Mouse (Mus musculus) testis, adult 2 months (tissue): ENCODE measurements around the gene Hsph1. TPM values are rescaled to one million over a fixed set of nuclear protein-coding genes. Genes with fewer than 3 reads are reported as not detected.

Source experiments
- H3K27ac ChIP-seq: fragments of 200-500 bp; 2 replicates; pipeline ENCODE4 v1.5.1; 2012; ENCODE audit warnings: low read depth, low read length; ENCODE audit not compliant: control insufficient read depth, insufficient read depth
- H3K27me3 ChIP-seq: fragments of 200-500 bp; 2 replicates; pipeline ENCODE4 v1.6.1; 2012; ENCODE audit warnings: mild to moderate bottlenecking, low read length, moderate library complexity; ENCODE audit not compliant: control insufficient read depth, insufficient read depth
- H3K36me3 ChIP-seq: fragments of 200-500 bp; 2 replicates; pipeline ENCODE4 v1.6.1; 2012; ENCODE audit warnings: mild to moderate bottlenecking, low read length; ENCODE audit not compliant: control insufficient read depth, insufficient read depth
- H3K4me1 ChIP-seq: fragments of 200-500 bp; 2 replicates; pipeline ENCODE4 v1.6.1; 2012; ENCODE audit warnings: low read length; ENCODE audit not compliant: control insufficient read depth, insufficient read depth
- H3K4me3 ChIP-seq: fragments of 200-500 bp; 2 replicates; pipeline ENCODE4 v1.5.1; 2012; ENCODE audit warnings: low read depth, mild to moderate bottlenecking, low read length, moderate library complexity, mixed read lengths; ENCODE audit not compliant: control insufficient read depth
- CTCF ChIP-seq: fragments of 200-500 bp; IDR thresholded peaks from 2 replicates; pipeline ENCODE4 v1.5.1; 2012; ENCODE audit warnings: low read depth, mild to moderate bottlenecking, inconsistent platforms, low read length, moderate library complexity; ENCODE audit not compliant: control insufficient read depth, insufficient read depth, insufficient replicate concordance
- POLR2A ChIP-seq: fragments of 200-500 bp; IDR thresholded peaks from 2 replicates; pipeline ENCODE4 v1.6.1; 2012; ENCODE audit warnings: low read depth, mild to moderate bottlenecking, inconsistent platforms, low read length, moderate library complexity; ENCODE audit not compliant: control insufficient read depth
- polyA plus RNA-seq: library from polyadenylated mRNA; depleted of rRNA; stranded (reverse); fragments of >200 nt; gene quantifications from 2 replicates; pipeline ENCODE4 v1.2.3, GENCODE M21; 2012

The Hsph1 gene
- polyA plus RNA-seq, 1 experiment: 22.7 TPM

GRCm38 (mm10) chr5:149585231-149585630 lies 50.9 kb downstream of the Hsph1 start:
- Histone ChIP-seq H3K36me3 (no peaks in the 10 kb centered on the region), H3K27me3 (no peaks in the 10 kb centered on the region), H3K4me1 (no peaks in the 10 kb centered on the region), H3K4me3 (no peak overlapping the region), H3K27ac (no peak overlapping the region)
- TF ChIP-seq POLR2A: no peak
- TF ChIP-seq CTCF: no peak

DNA sequence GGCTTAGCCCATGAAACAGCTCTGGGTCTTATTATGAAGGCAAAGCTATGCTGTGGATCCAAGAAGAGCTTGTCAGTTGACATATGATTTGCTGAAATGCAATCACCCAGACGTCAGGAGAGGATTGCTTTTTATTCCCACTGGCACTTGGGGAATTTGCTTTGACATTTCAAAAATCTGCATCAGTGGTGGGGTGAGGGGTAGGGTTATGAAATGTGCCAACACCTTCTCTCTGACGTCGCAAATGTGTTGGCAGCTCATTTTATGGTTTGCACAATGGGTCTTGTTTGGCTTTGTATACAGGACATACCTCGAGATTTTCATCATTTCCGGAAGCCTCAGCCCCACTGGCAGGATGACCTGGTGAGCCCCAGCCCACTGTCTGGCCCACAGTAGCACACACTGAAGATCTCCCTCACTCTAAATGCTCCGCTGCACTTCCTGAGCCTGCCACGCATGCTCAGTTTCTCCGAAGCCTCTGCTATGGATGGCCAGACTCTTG lies 52.0 kb downstream of the Hsph1 start:
- no peak for TF ChIP-seq POLR2A
- no peaks in the 10 kb centered on the region for H3K36me3 ChIP-seq

DNA sequence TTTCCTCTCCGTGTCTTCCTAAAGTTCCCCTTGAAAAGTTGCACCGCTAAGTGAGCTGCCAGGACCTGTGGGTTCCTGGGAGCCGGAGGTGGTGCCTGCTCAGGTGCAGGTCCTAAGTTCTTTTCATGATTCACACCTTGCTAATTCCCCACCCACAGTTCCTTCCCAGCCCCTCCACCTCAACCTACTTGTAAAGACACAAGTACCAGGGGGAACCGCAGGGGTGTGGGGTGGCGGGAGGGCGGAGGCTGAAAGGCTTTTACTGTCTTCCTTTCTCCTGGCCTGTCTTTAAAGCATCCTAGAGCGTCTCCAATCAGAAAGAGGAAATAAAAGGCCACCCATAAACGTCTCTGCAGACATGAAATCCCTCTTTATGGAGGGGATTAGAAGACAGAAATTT lies 52.7 kb downstream of the Hsph1 start:
- TF ChIP-seq CTCF (no peak), POLR2A (no peak)
- H3K4me3 ChIP-seq: no peak overlapping the region
- H3K27ac ChIP-seq: no peak overlapping the region

More for the DNA sequence above, 52.0 kb downstream of the Hsph1 start:
- Histone ChIP-seq H3K27me3 (no peaks in the 10 kb centered on the region), H3K4me1 (no peaks in the 10 kb centered on the region), H3K4me3 (no peak overlapping the region), H3K27ac (no peak overlapping the region)

GRCm38 (mm10) chr5:149582642-149583262 lies 53.4 kb downstream of the Hsph1 start:
- TF ChIP-seq CTCF: no peak
- H3K27ac ChIP-seq: no peak overlapping the region
- no peaks in the 10 kb centered on the region for H3K4me1 ChIP-seq
- H3K27me3 ChIP-seq: no peaks in the 10 kb centered on the region
- H3K4me3 ChIP-seq: no peak overlapping the region
- no peaks in the 10 kb centered on the region for H3K36me3 ChIP-seq

More for the DNA sequence above, 52.7 kb downstream of the Hsph1 start:
- H3K36me3 ChIP-seq: no peaks in the 10 kb centered on the region
- H3K4me1 ChIP-seq: no peaks in the 10 kb centered on the region
- H3K27me3 ChIP-seq: no peaks in the 10 kb centered on the region

GRCm38 (mm10) chr5:149577449-149577848 lies 58.7 kb downstream of the Hsph1 start:
- TF ChIP-seq POLR2A: no peak
- no peak for TF ChIP-seq CTCF
- H3K27me3 ChIP-seq: no peaks in the 10 kb centered on the region
- no peak overlapping the region for H3K4me3 ChIP-seq
- no peaks in the 10 kb centered on the region for H3K4me1 ChIP-seq
- no peak overlapping the region for H3K27ac ChIP-seq
- H3K36me3 ChIP-seq: no peaks in the 10 kb centered on the region

- Histone ChIP-seq H3K4me3 (no peak overlapping the region), H3K27ac (no peak overlapping the region), H3K36me3 (no peaks in the 10 kb centered on the region), H3K27me3 (no peaks in the 10 kb centered on the region), H3K4me1 (no peaks in the 10 kb centered on the region)
- TF ChIP-seq POLR2A (no peak), CTCF (no peak)
Measured at GRCm38 (mm10) chr5:149576977-149577376, 59.2 kb downstream of the Hsph1 start.

GRCm38 (mm10) chr5:149568993-149569392 lies 67.2 kb downstream of the Hsph1 start:
- H3K4me3 ChIP-seq: no peak overlapping the region
- TF ChIP-seq CTCF: no peak
- TF ChIP-seq POLR2A: no peak
- H3K27me3 ChIP-seq: no peaks in the 10 kb centered on the region
- no peaks in the 10 kb centered on the region for H3K36me3 ChIP-seq
- no peak overlapping the region for H3K27ac ChIP-seq
- H3K4me1 ChIP-seq: no peaks in the 10 kb centered on the region

- no peak overlapping the region for H3K4me3 ChIP-seq
- no peak overlapping the region for H3K27ac ChIP-seq
- no peaks in the 10 kb centered on the region for H3K4me1 ChIP-seq
- no peaks in the 10 kb centered on the region for H3K36me3 ChIP-seq
- TF ChIP-seq CTCF (no peak), POLR2A (no peak)
- H3K27me3 ChIP-seq: no peaks in the 10 kb centered on the region
Measured at GRCm38 (mm10) chr5:149566957-149567356, 69.2 kb downstream of the Hsph1 start.
